Mouse (Mus musculus) midbrain, embryonic 12.5 days (tissue): Measurements from ENCODE around the gene Snd1. TPM values are rescaled to one million over a fixed set of nuclear protein-coding genes. Genes with fewer than 3 reads are reported as not detected.

Experiments used
- ATAC-seq: fragments of 200-750 bp; cut with Nextera tagmentation; 2 replicates; pipeline ENCODE4 v1.8.0; 2017; ENCODE audit warnings: low read depth, moderate TSS enrichment, moderate library complexity; ENCODE audit not compliant: low FRiP score
- H3K27ac ChIP-seq: fragments of 300-500 bp; sonication (generic); replicated peaks from 2 replicates; pipeline ENCODE4 v1.5.1; 2016; ENCODE audit warnings: mild to moderate bottlenecking
- H3K27me3 ChIP-seq: fragments of 300-500 bp; sonication (generic); 2 replicates; pipeline ENCODE4 v1.6.1; 2016; ENCODE audit warnings: mild to moderate bottlenecking
- H3K36me3 ChIP-seq: fragments of 300-500 bp; sonication (generic); 2 replicates; pipeline ENCODE4 v1.6.1; 2016
- H3K4me1 ChIP-seq: fragments of 300-500 bp; sonication (generic); 2 replicates; pipeline ENCODE4 v1.6.1; 2016
- H3K4me2 ChIP-seq: fragments of 300-500 bp; sonication (generic); replicated peaks from 2 replicates; pipeline ENCODE4 v1.6.1; 2016; ENCODE audit warnings: mild to moderate bottlenecking, moderate library complexity
- H3K4me3 ChIP-seq: fragments of 300-500 bp; sonication (generic); 2 replicates; pipeline ENCODE4 v1.5.1; 2016; ENCODE audit warnings: mild to moderate bottlenecking
- H3K9ac ChIP-seq: fragments of 300-500 bp; sonication (generic); replicated peaks from 2 replicates; pipeline ENCODE4 v1.6.1; 2016; ENCODE audit warnings: mild to moderate bottlenecking, moderate library complexity
- H3K9me3 ChIP-seq: fragments of 300-500 bp; sonication (generic); 2 replicates; pipeline ENCODE4 v1.6.1; 2016; ENCODE audit warnings: mild to moderate bottlenecking
- whole genome bisulfite sequencing: fragments of 180-500 bp; shearing (Covaris S2); methylation state at CpG from one replicate; pipeline ENCODE4 v1.1.7; 2016; 5-methylcytosine and 5-hydroxymethylcytosine counted together
- polyA plus RNA-seq: library from polyadenylated mRNA; unstranded; fragments of >200 nt; fragmentation: Nextera tagmentation; extraction: Ambion mirVana; gene quantifications from 2 replicates; pipeline ENCODE4 v1.2.1, GENCODE M21; 2016

The Snd1 gene
- polyA plus RNA-seq, 1 experiment from 2014 or later: 106 TPM

DNA sequence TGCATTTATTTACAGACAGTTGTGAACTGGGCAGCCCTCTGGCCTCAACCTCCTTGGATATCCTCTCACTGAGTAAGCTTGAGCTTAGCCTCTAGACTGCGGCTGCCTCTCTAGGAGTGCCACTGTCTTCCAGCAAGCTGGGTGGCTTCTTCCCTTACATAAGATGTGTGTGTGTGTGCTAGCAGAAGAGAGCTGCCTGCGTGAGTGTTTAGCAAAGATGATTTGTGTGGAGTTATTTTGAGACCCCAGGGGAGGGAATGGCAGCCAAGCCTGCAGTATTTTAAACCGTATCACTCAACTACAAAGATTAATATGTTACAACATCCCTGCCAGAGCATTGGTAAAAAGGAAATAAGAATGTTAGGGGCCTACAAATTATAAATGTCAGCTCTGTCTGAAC, 306.8 kb downstream of the Snd1 start:
- no peaks in the 10 kb centered on the region for H3K36me3 ChIP-seq
- H3K4me2 ChIP-seq: no peak overlapping the region
- H3K9me3 ChIP-seq: no peaks in the 10 kb centered on the region
- no peaks in the 10 kb centered on the region for H3K27me3 ChIP-seq
- no peak overlapping the region for H3K27ac ChIP-seq
- no peak for ATAC-seq
- H3K9ac ChIP-seq: no peak overlapping the region
- peaks cover 31% of the 10 kb centered on the region for H3K4me1 ChIP-seq
- WGBS: 83% methylated on average over 3 of the region's 3 CpGs
- no peak overlapping the region for H3K4me3 ChIP-seq

DNA sequence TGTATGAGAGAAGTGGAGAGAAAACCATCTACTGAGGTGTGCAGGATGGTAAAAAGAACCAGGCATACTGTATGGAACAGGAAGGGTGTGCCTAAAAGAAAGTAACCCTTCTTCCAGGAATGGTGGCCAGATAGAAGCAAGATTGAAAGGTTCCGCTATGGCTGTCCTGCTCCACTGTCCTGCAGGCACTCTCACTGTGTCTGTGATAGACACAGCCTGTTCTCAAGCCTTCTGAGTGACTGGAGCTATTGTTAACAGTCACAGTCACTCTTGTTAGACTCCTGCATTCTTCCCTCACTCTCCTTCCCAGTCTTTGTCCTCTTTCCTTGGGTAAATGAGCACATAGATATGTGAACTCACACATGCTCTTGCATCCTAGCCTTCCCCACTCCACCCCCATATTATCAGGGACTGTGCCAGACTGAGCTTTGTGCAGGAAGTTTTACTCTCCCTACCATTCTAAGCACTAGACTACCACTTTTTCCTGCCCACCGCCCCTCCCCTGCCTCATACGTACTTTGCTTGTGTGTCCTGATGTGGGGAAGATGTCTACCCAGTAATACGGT, 308.2 kb downstream of the Snd1 start:
- peak; percentile 73 for ATAC-seq
- Histone ChIP-seq H3K9ac (no peak overlapping the region; the same call in 1 of the 2 replicates), H3K36me3 (no peaks in the 10 kb centered on the region), H3K4me1 (peaks cover 32% of the 10 kb centered on the region), H3K27ac (peak overlapping the region; percentile 63), H3K9me3 (no peaks in the 10 kb centered on the region), H3K4me2 (no peak overlapping the region), H3K4me3 (no peak overlapping the region), H3K27me3 (no peaks in the 10 kb centered on the region)
- WGBS: 41% methylated on average over 4 of the region's 4 CpGs

DNA sequence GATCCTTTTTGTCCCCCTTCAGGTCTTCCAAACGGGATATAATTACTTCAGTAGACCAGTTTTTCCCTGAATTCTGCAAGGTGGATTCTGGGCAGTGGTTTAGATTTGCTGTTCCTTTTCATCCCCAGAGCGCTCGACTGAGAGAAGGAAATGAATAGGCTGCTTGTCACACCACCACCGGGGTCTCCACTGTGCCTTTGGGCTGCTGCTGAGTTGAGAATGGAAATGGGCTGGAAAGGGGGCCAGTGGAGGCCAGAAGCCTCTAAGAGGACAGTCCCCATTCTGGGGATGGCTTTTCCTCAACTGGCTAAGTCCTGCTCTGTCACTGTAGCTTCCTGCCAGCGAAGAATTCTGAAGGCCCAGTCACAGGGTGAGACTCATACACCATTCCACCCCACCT, 309.0 kb downstream of the Snd1 start:
- no peak overlapping the region for H3K4me3 ChIP-seq
- H3K27me3 ChIP-seq: no peaks in the 10 kb centered on the region
- peak overlapping the region; percentile 63 for H3K27ac ChIP-seq
- no peak overlapping the region for H3K4me2 ChIP-seq
- no peak overlapping the region; the same call in 1 of the 2 replicates for H3K9ac ChIP-seq
- peaks cover 32% of the 10 kb centered on the region for H3K4me1 ChIP-seq
- WGBS: 33% methylated on average over 5 of the region's 5 CpGs
- H3K36me3 ChIP-seq: no peaks in the 10 kb centered on the region
- no peaks in the 10 kb centered on the region for H3K9me3 ChIP-seq
- ATAC-seq: peak; percentile 39; the same call in 1 of the 2 replicates

DNA sequence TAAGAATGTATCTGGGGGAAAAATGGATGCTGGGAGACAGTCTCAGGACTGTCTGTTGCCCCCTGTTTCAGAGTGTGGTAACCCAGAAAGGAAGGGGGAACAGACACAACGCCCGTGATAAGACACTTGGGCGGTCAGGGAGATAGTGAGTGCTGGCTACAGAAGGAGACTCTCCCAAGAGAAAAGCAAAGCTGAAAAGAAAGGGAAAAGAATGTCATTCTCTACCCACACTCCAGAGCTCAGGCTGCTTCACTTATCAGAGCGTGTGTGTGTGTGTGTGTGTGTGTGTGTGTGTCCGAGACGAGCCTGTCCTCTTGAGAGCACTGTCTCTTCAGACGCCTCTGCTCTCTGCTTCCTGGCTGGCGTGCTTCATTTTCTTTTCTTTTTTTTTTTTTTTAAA, 310.8 kb downstream of the Snd1 start:
- no peak for ATAC-seq
- no peaks in the 10 kb centered on the region for H3K9me3 ChIP-seq
- 87% methylated on average over 8 of the region's 8 CpGs for WGBS
- H3K4me2 ChIP-seq: no peak overlapping the region
- H3K4me3 ChIP-seq: no peak overlapping the region
- H3K36me3 ChIP-seq: no peaks in the 10 kb centered on the region
- no peaks in the 10 kb centered on the region for H3K27me3 ChIP-seq
- H3K9ac ChIP-seq: no peak overlapping the region
- no peak overlapping the region for H3K27ac ChIP-seq
- H3K4me1 ChIP-seq: peaks cover 38% of the 10 kb centered on the region

DNA sequence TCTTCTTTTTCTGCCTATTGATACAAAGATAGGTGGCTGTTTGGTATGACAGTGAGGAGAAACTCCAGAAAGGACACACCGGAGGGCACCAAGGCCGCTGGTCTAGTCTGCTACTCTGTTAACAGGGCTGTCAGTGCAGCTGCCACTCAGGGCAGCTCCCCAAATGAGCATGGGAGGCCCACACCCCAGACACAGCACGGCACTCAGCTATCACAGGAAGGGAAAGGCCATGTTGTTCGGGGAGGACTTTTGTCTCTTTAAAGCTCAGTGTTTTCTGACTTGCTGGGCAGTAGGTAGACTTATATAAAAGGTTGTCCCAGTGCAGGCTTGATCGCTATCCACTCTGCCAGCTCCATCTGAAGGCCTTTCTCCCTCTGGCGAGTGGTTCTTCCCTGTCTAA, 312.2 kb downstream of the Snd1 start:
- ATAC-seq: no peak
- Histone ChIP-seq H3K4me1 (peaks cover 38% of the 10 kb centered on the region), H3K36me3 (no peaks in the 10 kb centered on the region), H3K4me2 (no peak overlapping the region), H3K27ac (no peak overlapping the region), H3K4me3 (no peak overlapping the region), H3K9me3 (no peaks in the 10 kb centered on the region), H3K27me3 (no peaks in the 10 kb centered on the region), H3K9ac (no peak overlapping the region)
- WGBS: 80% methylated on average over 6 of the region's 6 CpGs

DNA sequence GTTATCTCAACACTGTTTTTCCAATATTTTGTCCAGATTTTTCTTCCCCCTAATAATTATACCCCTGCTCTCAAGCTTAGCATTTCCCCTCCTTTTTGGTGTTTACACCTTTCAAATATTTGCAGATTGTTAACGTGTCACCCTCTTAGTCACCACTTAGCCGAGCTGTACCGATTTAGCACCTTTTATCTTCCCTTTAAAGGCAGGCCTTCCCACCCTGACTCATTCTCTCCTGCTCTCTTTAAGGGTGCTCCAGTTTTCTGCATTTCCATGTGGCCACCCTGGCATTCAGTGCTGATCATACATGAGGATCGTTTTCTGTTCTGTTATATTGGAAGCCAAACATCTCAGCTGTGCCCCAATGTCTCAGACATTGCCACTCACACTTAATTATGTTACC, 314.7 kb downstream of the Snd1 start:
- Histone ChIP-seq H3K9ac (no peak overlapping the region), H3K36me3 (no peaks in the 10 kb centered on the region), H3K9me3 (no peaks in the 10 kb centered on the region), H3K4me1 (peaks cover 18% of the 10 kb centered on the region), H3K27ac (no peak overlapping the region), H3K4me3 (no peak overlapping the region), H3K27me3 (no peaks in the 10 kb centered on the region), H3K4me2 (no peak overlapping the region)
- no peak for ATAC-seq
- 76% methylated on average over 4 of the region's 4 CpGs for whole genome bisulfite sequencing

DNA sequence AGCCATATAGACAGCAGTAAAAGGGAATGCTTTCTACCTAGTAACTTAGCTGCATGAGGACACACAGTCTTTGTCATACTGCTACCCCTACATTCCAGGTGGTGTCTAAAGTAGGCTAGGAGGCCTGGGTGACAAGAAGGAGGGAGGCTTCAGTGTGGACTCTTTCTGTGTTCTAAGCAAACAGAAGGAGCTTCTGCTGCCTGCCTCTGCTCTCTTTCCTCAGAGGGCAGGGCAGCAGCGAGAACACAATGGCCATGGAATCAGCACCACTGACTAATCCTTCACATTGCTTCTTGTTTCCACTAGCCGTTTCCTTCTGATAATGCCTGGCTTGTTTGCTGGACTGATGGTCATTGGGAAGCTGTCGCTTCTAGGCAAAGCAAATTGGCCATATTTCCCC, 316.2 kb downstream of the Snd1 start:
- ATAC-seq: no peak
- H3K27ac ChIP-seq: no peak overlapping the region
- peaks cover 30% of the 10 kb centered on the region for H3K4me1 ChIP-seq
- no peaks in the 10 kb centered on the region for H3K9me3 ChIP-seq
- WGBS: 30% methylated on average over 3 of the region's 3 CpGs
- H3K4me2 ChIP-seq: no peak overlapping the region
- H3K9ac ChIP-seq: no peak overlapping the region
- no peaks in the 10 kb centered on the region for H3K27me3 ChIP-seq
- H3K4me3 ChIP-seq: no peak overlapping the region
- 0 out of 2 replicates have a peak, but pooled peaks cover 1% of the 10 kb centered on the region for H3K36me3 ChIP-seq

DNA sequence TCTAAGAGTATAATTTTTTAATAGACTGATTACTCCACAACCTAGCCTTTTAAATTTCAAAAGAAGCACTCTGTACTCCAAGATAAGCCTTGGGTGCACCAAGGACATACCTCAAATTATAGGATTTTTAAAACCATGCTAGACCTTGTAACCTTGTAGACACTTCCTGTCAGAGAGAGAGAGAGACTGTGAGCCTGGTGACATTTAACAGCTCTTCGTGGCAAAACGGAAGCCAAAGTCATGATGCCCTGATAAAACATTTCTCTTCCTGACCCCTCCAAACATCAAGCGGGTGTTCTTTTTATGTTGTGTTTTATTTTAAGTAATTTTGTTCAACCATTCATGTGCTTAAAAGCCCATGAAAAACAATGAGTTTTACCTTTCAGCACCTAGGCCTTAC, 316.9 kb downstream of the Snd1 start:
- H3K4me2 ChIP-seq: no peak overlapping the region
- H3K4me3 ChIP-seq: no peak overlapping the region
- H3K27me3 ChIP-seq: no peaks in the 10 kb centered on the region
- no peak overlapping the region for H3K27ac ChIP-seq
- ATAC-seq: no peak
- H3K4me1 ChIP-seq: peaks cover 30% of the 10 kb centered on the region
- no peak overlapping the region for H3K9ac ChIP-seq
- 95% methylated on average over 3 of the region's 3 CpGs for WGBS
- H3K36me3 ChIP-seq: peaks cover 8% of the 10 kb centered on the region; the same call in 1 of the 2 replicates
- H3K9me3 ChIP-seq: no peaks in the 10 kb centered on the region

DNA sequence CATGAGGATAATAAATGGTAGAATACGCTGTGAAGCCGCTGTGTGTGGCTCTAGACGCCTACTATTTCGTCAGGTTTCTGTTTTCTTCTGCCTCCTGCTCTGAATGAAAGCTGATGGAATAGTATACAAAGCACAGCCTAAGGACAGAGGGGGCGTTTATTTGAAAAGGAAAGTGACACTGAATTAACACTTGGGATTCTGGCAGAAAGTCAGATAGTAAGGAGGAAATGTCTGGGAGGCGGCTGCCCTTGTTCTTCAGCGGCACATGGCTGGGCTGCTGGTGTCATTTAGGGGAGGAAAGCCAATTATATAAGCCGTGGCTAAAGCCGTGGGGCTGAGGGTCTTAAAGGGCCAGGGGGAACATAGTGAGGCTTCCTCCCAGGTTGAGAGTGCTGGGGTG, 320.4 kb downstream of the Snd1 start:
- no peak overlapping the region for H3K4me2 ChIP-seq
- peaks cover 10% of the 10 kb centered on the region; the same call in 1 of the 2 replicates for H3K36me3 ChIP-seq
- H3K4me3 ChIP-seq: no peak overlapping the region
- H3K4me1 ChIP-seq: peaks cover 18% of the 10 kb centered on the region
- H3K27ac ChIP-seq: 0 out of 2 replicates have a peak overlapping the region, but pooled peaks have one; percentile 56
- no peaks in the 10 kb centered on the region for H3K9me3 ChIP-seq
- no peak overlapping the region; the same call in 1 of the 2 replicates for H3K9ac ChIP-seq
- ATAC-seq: 0 out of 2 replicates have a peak, but pooled peaks have one; percentile 44
- H3K27me3 ChIP-seq: no peaks in the 10 kb centered on the region
- 28% methylated on average over 9 of the region's 9 CpGs for WGBS

DNA sequence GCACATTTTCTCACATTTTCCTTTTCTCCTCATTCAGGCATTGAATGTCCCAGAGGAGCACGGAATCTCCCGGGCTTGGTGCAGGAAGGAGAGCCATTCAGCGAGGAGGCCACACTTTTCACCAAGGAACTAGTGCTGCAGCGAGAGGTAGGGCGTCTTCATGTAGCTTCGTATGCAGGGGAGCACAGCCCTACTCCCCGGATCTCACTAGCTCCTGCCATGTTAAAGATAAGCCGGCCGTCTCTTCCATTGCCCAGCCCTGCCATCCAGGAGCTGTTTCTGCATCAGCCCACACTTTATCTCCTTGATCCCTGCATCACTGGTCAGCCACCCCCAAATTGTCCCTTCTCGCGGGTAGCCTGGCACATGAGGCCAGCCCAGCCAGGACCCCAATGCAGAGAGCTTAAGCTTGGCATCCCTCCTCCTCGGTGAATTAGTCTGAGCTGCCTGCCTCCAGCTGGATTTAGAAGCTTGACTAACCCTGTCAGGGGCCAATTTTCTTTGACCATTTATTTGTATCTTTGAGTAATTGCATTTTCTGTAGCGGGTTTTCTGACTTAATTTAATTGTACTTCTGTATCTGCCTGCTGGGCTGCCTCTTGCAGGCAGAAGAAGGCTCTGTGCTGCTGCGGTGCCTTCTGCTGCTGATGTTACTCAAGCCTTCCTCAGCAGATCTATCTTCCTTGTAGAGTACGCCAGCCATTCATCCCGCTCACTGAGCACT, 321.0 kb downstream of the Snd1 start:
- Histone ChIP-seq H3K9ac (no peak overlapping the region; the same call in 1 of the 2 replicates), H3K36me3 (peaks cover 10% of the 10 kb centered on the region; the same call in 1 of the 2 replicates), H3K4me2 (no peak overlapping the region), H3K4me1 (peaks cover 15% of the 10 kb centered on the region), H3K27me3 (no peaks in the 10 kb centered on the region), H3K9me3 (no peaks in the 10 kb centered on the region), H3K4me3 (no peak overlapping the region), H3K27ac (no peak overlapping the region)
- 80% methylated on average over 16 of the region's 16 CpGs for WGBS
- ATAC-seq: 0 out of 2 replicates have a peak, but pooled peaks have one; percentile 41

DNA sequence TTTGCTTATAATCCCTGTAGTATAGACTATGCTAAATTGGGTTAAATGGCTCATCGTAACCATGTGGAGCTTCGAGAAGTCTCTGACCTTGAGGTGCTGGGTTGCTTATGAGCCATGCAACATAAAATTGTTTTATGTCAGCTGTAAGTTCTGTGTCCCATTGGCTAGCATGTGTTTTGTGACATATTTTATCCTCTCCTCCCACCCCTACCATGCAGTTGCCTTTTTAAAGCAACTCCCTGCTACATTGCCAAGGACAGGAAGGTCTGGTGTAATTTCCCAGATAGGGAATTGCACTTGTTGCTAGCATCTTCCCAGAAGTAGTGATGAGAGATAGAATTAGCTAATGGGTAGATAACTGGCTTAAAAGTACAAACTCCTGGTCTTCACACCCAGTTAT, 324.9 kb downstream of the Snd1 start:
- H3K9ac ChIP-seq: no peak overlapping the region
- 95% methylated on average over 2 of the region's 2 CpGs for WGBS

DNA sequence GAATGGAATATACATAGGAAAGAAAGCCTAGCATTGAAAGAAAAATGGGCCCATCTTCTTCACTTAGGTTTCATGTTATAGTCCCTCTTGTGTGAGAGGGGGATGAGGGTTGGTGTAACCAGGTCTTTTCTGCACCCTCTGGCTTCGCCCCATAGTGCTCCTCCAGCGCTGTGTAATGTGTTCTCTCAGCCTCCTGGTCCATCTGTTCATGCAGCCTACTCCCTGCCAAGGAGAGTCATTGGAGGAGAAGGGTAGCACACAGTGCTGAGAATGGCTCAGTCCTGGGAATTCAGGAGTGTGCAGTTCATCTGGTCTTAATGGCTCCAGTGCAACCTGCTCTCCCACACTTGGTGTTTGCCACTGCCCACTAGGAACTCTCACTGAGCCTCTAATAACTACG, 326.0 kb downstream of the Snd1 start:
- no peak for ATAC-seq

More for the DNA sequence above, 324.9 kb downstream of the Snd1 start:
- peaks cover 11% of the 10 kb centered on the region for H3K4me1 ChIP-seq
- H3K9me3 ChIP-seq: no peaks in the 10 kb centered on the region
- no peaks in the 10 kb centered on the region for H3K27me3 ChIP-seq
- no peak overlapping the region for H3K4me2 ChIP-seq
- H3K4me3 ChIP-seq: no peak overlapping the region
- ATAC-seq: no peak
- H3K36me3 ChIP-seq: peaks cover 10% of the 10 kb centered on the region; the same call in 1 of the 2 replicates
- no peak overlapping the region for H3K27ac ChIP-seq

More for the DNA sequence above, 326.0 kb downstream of the Snd1 start:
- H3K36me3 ChIP-seq: peaks cover 10% of the 10 kb centered on the region; the same call in 1 of the 2 replicates
- no peak overlapping the region for H3K9ac ChIP-seq
- H3K4me2 ChIP-seq: no peak overlapping the region
- no peaks in the 10 kb centered on the region for H3K27me3 ChIP-seq
- no peaks in the 10 kb centered on the region for H3K9me3 ChIP-seq
- 0 out of 2 replicates have a peak, but pooled peaks cover under 1% of the 10 kb centered on the region for H3K4me1 ChIP-seq
- no peak overlapping the region for H3K4me3 ChIP-seq
- H3K27ac ChIP-seq: no peak overlapping the region
- 99% methylated on average over 3 of the region's 3 CpGs for WGBS
